Mouse (Mus musculus) gastrocnemius, adult 18-20 months (tissue): ENCODE data around the gene Arhgap21. TPM values are rescaled to one million over a fixed set of nuclear protein-coding genes. Genes with fewer than 3 reads are reported as not detected.

Experiments
- total RNA-seq, 2 experiments: library from RNA; stranded (reverse); gene quantifications; 2 replicates each; pipeline ENCODE4 v1.2.3; 2021

Gene Arhgap21
- total RNA-seq, 2 experiments from 2014 or later, result 27.0 to 33.4 TPM

Other genes starting within 250 kb of the Arhgap21 start
- gene Enkur, start 236.5 kb upstream of the Arhgap21 start, total RNA-seq, result under 1 TPM; 0.28 to 0.50 TPM
- gene Thnsl1, start 236.8 kb upstream of the Arhgap21 start, total RNA-seq, result 1 to 10 TPM; 3.2 to 4.6 TPM